Mouse (Mus musculus) erythroid progenitor cell, adult 5-6 weeks (primary cell): ENCODE measurements around the gene Polr2b. TPM values are rescaled to one million over a fixed set of nuclear protein-coding genes. Genes with fewer than 3 reads are reported as not detected.

ENCODE experiments used
- ATAC-seq: replicated peaks from 2 replicates; pipeline ENCODE4 v1.8.0; 2016; ENCODE audit warnings: moderate number of reproducible peaks, mild to moderate bottlenecking, moderate TSS enrichment, inconsistent platforms; ENCODE audit not compliant: poor library complexity, low FRiP score, severe bottlenecking
- total RNA-seq, 2 experiments: library from RNA; stranded (forward) in 1 of 2; stranded (reverse) in 1 of 2; fragments of 150-400 nt in 1 of 2; fragments of 186-747, 209-891 nt in 1 of 2; gene quantifications; 2 replicates each; pipeline versions ENCODE4 v1.2.3 to v1.2.4; 2015 to 2017; ENCODE audit warnings: low replicate concordance in 2 of 2

Gene Polr2b
- total RNA-seq, 2 experiments from 2014 or later: 62.5 to 109 TPM

DNA sequence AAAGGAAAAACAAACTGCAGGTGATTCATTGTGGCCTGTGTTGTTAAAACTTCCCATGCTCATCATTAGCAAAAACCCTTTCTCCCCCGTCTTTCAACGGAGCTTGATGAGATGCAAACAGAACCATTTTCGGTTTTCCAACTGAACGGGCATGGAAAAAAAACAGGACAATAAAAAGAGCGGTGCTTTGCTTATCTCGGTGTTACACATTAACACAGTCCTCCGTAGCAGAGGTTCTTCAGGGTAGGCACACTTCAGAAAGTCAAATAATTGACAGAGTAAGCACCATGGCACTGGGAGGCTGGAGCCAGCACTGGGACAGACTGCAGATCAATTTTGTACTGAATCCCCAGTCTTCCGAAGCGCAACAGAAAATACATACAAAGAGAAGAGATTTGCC, 74.8 kb downstream of the Polr2b start:
- ATAC-seq: no peak

DNA sequence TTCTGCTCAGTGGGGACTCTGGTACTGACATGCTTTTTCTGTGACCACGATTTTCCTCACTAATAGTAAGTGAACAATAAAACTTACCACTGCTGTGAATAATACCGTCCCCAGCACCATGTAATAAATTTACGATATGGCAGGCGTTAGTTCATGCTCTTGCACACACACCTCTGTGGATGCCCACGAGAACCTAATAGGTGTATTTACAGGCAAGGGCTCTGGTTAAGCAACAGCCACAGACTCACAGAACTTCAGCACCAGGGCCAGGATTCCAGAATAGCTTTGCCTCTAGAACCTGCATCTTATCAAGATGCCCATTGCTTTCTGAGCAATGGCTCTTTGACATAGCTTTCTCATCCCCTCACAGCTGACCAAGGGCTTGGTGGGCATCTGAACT, 75.3 kb downstream of the Polr2b start:
- ATAC-seq: no peak

DNA sequence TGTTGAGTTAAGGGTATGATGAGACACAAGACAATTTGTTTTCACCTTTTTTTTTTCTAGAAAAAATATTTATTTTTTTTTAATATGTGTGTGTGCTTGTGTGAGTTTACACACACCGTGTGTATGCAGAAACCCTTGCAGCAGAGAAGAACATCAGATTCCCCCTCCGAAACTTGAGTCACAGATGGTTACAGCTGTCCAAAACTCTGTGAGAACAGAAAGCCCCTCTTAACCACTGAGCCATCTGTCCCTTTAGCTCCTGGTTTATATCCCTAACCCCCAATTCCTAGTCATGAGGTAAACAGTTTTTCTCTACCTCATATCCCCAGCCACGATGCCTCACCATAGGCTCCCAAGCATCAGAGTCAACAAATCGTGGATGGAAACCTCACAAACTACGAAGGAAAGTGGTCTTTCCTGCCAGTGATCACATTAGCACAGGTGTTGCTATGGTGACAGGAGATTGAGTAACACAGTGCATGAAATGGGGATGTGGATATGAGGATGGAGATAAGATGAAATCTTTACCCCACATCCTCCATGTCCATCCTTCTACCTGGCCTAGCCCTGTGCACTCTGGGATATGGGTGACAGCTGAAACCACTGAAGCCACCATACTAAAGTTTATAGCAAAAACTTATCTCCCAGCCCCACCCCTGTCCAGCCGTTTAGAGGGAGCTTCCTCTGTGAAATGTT, 76.1 kb downstream of the Polr2b start:
- ATAC-seq: no peak

DNA sequence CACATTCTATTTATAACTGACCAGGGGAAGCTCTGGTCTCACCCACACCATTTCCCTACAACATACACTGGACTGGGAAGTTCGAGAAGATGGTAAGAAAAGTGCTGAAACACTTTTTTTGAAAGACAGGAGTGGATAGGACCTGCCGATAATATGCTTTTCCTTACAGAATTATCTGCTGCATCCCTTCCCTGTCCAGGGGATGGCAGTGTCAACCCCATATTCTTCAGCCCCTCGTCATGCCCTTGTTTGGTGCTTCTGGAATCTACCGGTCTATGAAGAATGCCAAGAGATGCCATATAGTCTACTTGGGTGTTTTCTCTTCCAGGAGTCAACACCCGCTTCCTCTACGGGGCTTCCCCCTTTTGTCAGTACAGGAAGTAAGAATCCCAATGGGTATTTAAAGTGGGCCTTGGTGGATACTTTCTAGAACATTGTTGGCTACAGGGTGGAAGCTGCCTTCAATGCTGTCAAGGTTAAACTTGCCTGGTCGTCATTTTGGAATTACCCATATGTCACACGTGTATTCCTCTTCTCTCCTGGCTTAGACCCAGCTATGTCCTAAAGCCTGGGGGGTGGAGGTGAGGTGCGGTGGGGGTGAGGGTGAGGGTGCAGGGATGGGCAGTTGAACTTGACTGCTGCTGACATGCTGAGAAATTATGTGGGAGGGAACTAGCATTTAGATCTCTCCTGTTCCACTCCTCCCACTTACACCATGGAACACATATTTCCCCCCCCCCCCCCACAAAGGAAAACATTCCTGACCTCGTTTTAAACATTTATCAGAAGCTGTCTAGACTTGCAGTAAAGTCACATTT, 76.9 kb downstream of the Polr2b start:
- no peak for ATAC-seq

DNA sequence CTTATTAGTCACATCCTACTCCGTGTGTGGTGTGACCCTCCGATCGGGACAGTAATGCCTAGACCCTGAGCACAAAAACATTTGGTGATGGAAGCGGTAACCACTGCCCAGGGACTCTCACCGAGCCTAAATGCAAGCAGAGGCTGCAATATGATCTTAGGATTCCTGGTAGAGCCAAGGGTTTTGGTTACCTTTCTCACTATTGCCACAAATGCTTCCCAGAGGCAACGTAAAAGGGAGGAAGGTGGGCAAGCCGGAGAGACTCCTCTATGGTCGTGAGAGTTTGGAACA, 77.4 kb downstream of the Polr2b start:
- ATAC-seq: no peak

DNA sequence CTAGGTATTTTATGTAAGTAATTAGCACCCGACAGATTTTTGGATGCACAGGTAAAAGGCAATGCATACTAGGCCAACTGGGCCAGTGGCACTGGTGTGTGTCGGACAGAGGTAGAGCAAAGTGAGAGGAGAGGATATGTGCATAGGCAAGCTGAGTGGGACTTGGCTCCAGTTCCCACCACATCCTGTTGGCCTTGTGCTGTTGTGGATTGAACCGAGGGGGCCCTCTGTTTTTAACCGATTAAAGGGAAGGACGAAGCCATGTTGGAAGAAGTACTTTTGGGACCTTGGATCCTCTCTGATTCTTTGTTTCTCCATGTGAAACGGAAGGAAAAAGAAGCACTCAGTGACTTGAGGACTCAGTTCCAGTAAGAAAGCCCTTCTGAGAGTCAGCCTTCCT, 78.4 kb downstream of the Polr2b start:
- no peak for ATAC-seq

DNA sequence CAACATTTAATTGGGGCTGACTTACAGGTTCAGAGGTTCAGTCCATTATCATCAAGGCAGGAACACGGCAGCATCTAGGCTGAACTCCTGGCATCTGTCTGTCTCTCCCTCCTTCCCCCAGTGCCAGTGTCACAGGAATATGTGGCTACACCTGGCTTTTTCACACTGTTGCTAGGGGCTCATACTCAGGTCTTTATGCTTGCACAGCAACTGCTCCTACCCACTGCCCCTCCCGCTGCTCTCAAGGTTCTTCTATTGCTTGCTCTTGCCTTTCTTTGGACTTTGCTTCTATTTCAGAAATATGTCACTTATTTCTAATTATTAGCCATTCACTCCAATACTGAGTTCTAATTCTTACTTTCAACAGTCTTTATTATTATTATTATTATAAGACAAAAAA, 80.3 kb downstream of the Polr2b start:
- no peak for ATAC-seq

DNA sequence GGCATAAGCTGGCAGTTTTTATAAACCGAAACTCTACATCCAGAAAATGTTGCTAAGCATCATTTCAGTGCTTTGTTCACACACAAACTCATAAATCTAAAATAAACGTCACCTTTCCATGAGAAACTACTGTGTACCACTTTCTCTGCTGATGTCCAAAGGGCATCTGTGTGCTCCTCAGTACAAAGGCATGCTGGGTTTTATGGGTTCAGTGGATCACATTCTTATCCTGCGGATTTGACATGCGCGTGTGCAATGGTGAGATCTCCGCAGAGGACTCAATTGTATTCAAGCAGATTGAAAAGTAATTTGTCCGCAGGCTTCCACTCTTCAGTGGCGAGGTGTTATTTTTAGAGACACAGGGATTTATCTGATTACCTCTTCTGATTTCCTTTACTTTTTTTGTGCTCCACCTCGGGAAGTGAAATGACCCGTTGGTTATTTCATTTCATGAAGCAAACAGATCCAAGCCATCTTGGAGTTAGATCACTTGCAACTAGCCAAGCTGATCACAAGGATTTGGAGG, 83.2 kb downstream of the Polr2b start:
- no peak for ATAC-seq

DNA sequence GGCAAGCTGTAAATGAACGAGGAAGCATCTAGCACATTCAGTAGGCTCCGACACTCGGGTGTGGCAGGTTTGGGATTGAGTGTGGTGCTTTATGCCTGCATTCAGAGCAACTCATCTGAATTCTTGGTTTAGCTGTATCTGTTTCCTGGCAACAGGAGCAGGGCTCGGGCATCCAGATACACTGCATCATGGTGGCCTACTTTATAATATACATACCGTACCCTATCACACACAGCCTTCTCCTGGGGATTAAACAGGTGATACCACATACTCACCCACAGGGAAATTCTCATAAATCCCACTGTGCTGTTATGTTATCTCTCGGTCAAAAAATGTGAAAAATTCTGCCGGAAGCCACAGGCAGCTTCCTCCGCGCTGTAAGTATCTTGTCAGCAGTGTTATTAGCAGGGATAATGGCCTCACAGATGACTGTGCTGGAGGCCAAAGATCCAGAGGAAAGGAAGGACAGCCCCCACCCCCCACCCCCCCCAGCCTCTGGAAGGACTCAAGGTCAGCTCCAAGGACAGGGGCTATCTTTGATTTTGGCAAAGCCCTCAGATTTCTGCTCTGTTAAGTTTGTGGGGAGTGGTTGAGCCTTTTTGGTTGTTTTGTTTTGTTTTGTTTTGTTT, 84.2 kb downstream of the Polr2b start:
- no peak for ATAC-seq

DNA sequence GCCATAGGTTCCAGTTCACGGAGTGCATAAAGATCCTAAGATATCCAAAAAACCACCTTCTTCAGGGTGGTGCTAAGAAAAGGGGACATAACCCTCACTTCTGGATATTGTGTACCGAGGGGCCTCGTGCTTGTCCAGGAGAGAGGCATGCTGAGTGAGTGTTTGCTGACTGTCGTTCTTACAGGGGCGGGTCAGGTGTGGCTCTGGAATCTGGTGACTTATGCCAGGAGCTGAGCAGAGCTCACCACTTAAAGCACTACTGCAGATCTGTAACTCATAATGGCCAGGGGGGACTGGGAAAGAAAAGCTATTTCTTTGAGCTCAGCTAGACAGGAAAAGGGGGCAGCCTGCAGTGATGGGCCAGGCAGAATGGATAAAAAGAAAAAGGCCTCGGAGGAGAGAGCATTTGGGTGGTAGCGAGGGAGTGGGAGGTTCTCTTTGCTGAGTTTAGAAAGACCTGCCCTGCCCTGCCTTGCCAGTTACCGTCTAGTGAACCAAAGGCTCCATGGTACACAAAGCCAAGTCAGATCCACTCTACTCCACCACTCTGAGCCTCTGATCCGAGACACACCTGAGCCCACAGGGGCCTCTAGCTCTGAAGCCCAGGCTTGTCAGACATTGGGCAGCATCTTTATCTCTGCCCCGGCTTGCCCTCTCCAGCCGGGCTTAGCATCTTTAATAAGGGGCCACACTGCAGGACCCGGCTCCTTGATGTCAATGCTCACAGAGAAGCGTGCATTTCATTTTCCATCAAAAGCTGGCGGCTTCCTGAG, 88.5 kb downstream of the Polr2b start:
- no peak for ATAC-seq

Other genes with a start within 250 kb of the Polr2b start
- 2.1 and 4.3 TPM in 2 replicates for gene Hopx, start 195.0 kb upstream of the Polr2b start, total RNA-seq (2015; ENCODE audit: low replicate concordance)
- gene Hopx, start 195.0 kb upstream of the Polr2b start, total RNA-seq (2017; ENCODE audit: low replicate concordance): 2.4 TPM in 1 of 2 replicates, not detected in the other
- gene Spink2, start 98.7 kb upstream of the Polr2b start, total RNA-seq (2015; ENCODE audit: low replicate concordance): not detected in 2 replicates
- gene Spink2, start 98.7 kb upstream of the Polr2b start, total RNA-seq (2017; ENCODE audit: low replicate concordance): not detected in 2 replicates
- gene Rest, start 44.7 kb upstream of the Polr2b start, total RNA-seq (2015; ENCODE audit: low replicate concordance): 7.2 and 8.8 TPM in 2 replicates
- gene Rest, start 44.7 kb upstream of the Polr2b start, total RNA-seq (2017; ENCODE audit: low replicate concordance): 11.2 and 13.4 TPM in 2 replicates
- 6.3 and 10.5 TPM in 2 replicates for gene Noa1, start 63 bp upstream of the Polr2b start, total RNA-seq (2015; ENCODE audit: low replicate concordance)
- gene Noa1, start 63 bp upstream of the Polr2b start, total RNA-seq (2017; ENCODE audit: low replicate concordance): 11.6 and 28.2 TPM in 2 replicates
- 3.8 and 7.6 TPM in 2 replicates for gene Igfbp7, start 97.9 kb downstream of the Polr2b start, total RNA-seq (2015; ENCODE audit: low replicate concordance)
- gene Igfbp7, start 97.9 kb downstream of the Polr2b start, total RNA-seq (2017; ENCODE audit: low replicate concordance): 0.90 TPM in 1 of 2 replicates, not detected in the other